Mouse (Mus musculus) heart, embryonic 16.5 days (tissue): ENCODE measurements around the gene Anapc16. TPM values are rescaled to one million over a fixed set of nuclear protein-coding genes. Genes with fewer than 3 reads are reported as not detected.
A peak's percentile ranks its signal among the peaks of the same experiment; 100 is the strongest.

Source experiments
- ATAC-seq: fragments of 200-750 bp; cut with Nextera tagmentation; replicated peaks from 2 replicates; pipeline ENCODE4 v1.8.0; 2017; ENCODE audit warnings: moderate number of reproducible peaks; ENCODE audit not compliant: insufficient read depth, low FRiP score; ENCODE audit errors: extremely low read depth
- H3K27ac ChIP-seq: fragments of 300-500 bp; sonication (generic); 2 replicates; pipeline ENCODE4 v1.5.1; 2014; ENCODE audit warnings: mild to moderate bottlenecking, low read length, control low read depth, moderate library complexity
- H3K27me3 ChIP-seq: fragments of 300-500 bp; sonication (generic); 2 replicates; pipeline ENCODE4 v1.6.1; 2014; ENCODE audit warnings: low read length, mixed read lengths; ENCODE audit not compliant: control insufficient read depth, insufficient read depth
- H3K36me3 ChIP-seq: fragments of 300-500 bp; sonication (generic); 2 replicates; pipeline ENCODE4 v1.6.1; 2014; ENCODE audit not compliant: control insufficient read depth, insufficient read depth
- H3K4me1 ChIP-seq: fragments of 300-500 bp; sonication (generic); 2 replicates; pipeline ENCODE4 v1.6.1; 2014; ENCODE audit warnings: low read length, mixed read lengths; ENCODE audit not compliant: control insufficient read depth, insufficient read depth
- H3K4me2 ChIP-seq: fragments of 300-500 bp; sonication (generic); 2 replicates; pipeline ENCODE4 v1.6.1; 2014; ENCODE audit warnings: low read depth, mild to moderate bottlenecking, control low read depth, low read length
- H3K4me3 ChIP-seq: fragments of 300-500 bp; sonication (generic); 2 replicates; pipeline ENCODE4 v1.5.1; 2014; ENCODE audit warnings: mild to moderate bottlenecking, control low read depth, low read length
- H3K9ac ChIP-seq: fragments of 300-500 bp; sonication (generic); 2 replicates; pipeline ENCODE4 v1.6.1; 2014; ENCODE audit warnings: low read length, control low read depth
- H3K9me3 ChIP-seq: fragments of 300-500 bp; sonication (generic); replicated peaks from 2 replicates; pipeline ENCODE4 v1.6.1; 2016; ENCODE audit warnings: low read length; ENCODE audit not compliant: control insufficient read depth
- WGBS: fragments of 180-500 bp; shearing (Covaris S2); extraction: QIAGEN DNeasy Blood & Tissue Kit; methylation state at CpG from one replicate; pipeline ENCODE4 v1.1.7; 2014; 5-methylcytosine and 5-hydroxymethylcytosine counted together
- polyA plus RNA-seq: library from polyadenylated mRNA; unstranded; fragments of >200 nt; fragmentation: Nextera tagmentation; extraction: Ambion mirVana; gene quantifications from 2 replicates; pipeline ENCODE4 v1.2.1, GENCODE M21; 2015

Anapc16 gene
- polyA plus RNA-seq = 89.3 and 90.1 TPM in 2 replicates

- Histone ChIP-seq H3K4me1 (peaks cover 19% of the 10 kb centered on the region), H3K27me3 (no peaks in the 10 kb centered on the region), H3K9me3 (no peaks in the 10 kb centered on the region), H3K36me3 (peaks cover 11% of the 10 kb centered on the region), H3K27ac (peak within 1 kb of the TSS; percentile 100), H3K4me3 (peak within 1 kb of the TSS; percentile 89), H3K9ac (peak within 1 kb of the TSS; percentile 90), H3K4me2 (peak within 1 kb of the TSS; percentile 87)
- ATAC-seq = peak; percentile 97
- under 1% methylated on average over 51 of the region's 51 CpGs for WGBS
Observed at GRCm38 (mm10) chr10:60002673-60003212, at the start of gene Anapc16, which contains the start of gene Ascc1. Anapc16 (minus strand) TSS chr10:60003135. Ascc1 (plus strand) TSS chr10:60002805.

GRCm38 (mm10) chr10:60050581-60050980 is 47.6 kb upstream of the Anapc16 start:
- H3K4me3 ChIP-seq = no peak overlapping the region
- no peaks in the 10 kb centered on the region for H3K27me3 ChIP-seq
- no peak overlapping the region for H3K27ac ChIP-seq
- H3K4me2 ChIP-seq = no peak overlapping the region
- ATAC-seq = no peak
- H3K36me3 ChIP-seq = peaks cover 11% of the 10 kb centered on the region; the same call in 1 of the 2 replicates
- 94% methylated on average over 10 of the region's 10 CpGs for whole genome bisulfite sequencing
- H3K9ac ChIP-seq = no peak overlapping the region
- no peaks in the 10 kb centered on the region for H3K4me1 ChIP-seq
- no peaks in the 10 kb centered on the region for H3K9me3 ChIP-seq

GRCm38 (mm10) chr10:60046696-60047095 is 43.8 kb upstream of the Anapc16 start:
- H3K27ac ChIP-seq = no peak overlapping the region
- no peaks in the 10 kb centered on the region for H3K4me1 ChIP-seq
- no peak overlapping the region for H3K9ac ChIP-seq
- ATAC-seq = no peak
- 66% methylated on average over 5 of the region's 5 CpGs for WGBS
- H3K4me3 ChIP-seq = no peak overlapping the region
- no peaks in the 10 kb centered on the region for H3K27me3 ChIP-seq
- peaks cover 11% of the 10 kb centered on the region; the same call in 1 of the 2 replicates for H3K36me3 ChIP-seq
- H3K4me2 ChIP-seq = no peak overlapping the region
- H3K9me3 ChIP-seq = no peaks in the 10 kb centered on the region

- 77% methylated on average over 8 of the region's 8 CpGs for WGBS
Observed at GRCm38 (mm10) chr10:60042350-60042922, 39.5 kb upstream of the Anapc16 start.

GRCm38 (mm10) chr10:60035744-60036143 is 32.8 kb upstream of the Anapc16 start:
- no peaks in the 10 kb centered on the region for H3K36me3 ChIP-seq
- ATAC-seq = no peak
- no peaks in the 10 kb centered on the region for H3K27me3 ChIP-seq
- H3K4me3 ChIP-seq = no peak overlapping the region
- H3K4me1 ChIP-seq = peaks cover 6% of the 10 kb centered on the region
- no peak overlapping the region for H3K27ac ChIP-seq
- no peaks in the 10 kb centered on the region for H3K9me3 ChIP-seq
- no peak overlapping the region for H3K9ac ChIP-seq
- H3K4me2 ChIP-seq = no peak overlapping the region
- 56% methylated on average over 4 of the region's 4 CpGs for WGBS

More at GRCm38 (mm10) chr10:60042350-60042922, 39.5 kb upstream of the Anapc16 start:
- H3K9ac ChIP-seq = no peak overlapping the region
- no peaks in the 10 kb centered on the region for H3K4me1 ChIP-seq
- no peaks in the 10 kb centered on the region for H3K9me3 ChIP-seq
- H3K27ac ChIP-seq = no peak overlapping the region
- H3K4me3 ChIP-seq = no peak overlapping the region
- H3K36me3 ChIP-seq = no peaks in the 10 kb centered on the region
- no peak overlapping the region for H3K4me2 ChIP-seq
- H3K27me3 ChIP-seq = no peaks in the 10 kb centered on the region
- no peak for ATAC-seq

GRCm38 (mm10) chr10:60034621-60035020 is 31.7 kb upstream of the Anapc16 start:
- Histone ChIP-seq H3K9me3 (no peaks in the 10 kb centered on the region), H3K4me2 (no peak overlapping the region)
- 75% methylated on average over 3 of the region's 3 CpGs for WGBS

GRCm38 (mm10) chr10:60033064-60033463 is 30.1 kb upstream of the Anapc16 start:
- Histone ChIP-seq H3K4me3 (no peak overlapping the region), H3K27ac (no peak overlapping the region), H3K4me2 (no peak overlapping the region), H3K36me3 (no peaks in the 10 kb centered on the region), H3K27me3 (no peaks in the 10 kb centered on the region), H3K4me1 (peaks cover 6% of the 10 kb centered on the region), H3K9ac (no peak overlapping the region), H3K9me3 (no peaks in the 10 kb centered on the region)
- WGBS = 51% methylated on average over 5 of the region's 5 CpGs
- no peak for ATAC-seq

More at GRCm38 (mm10) chr10:60034621-60035020, 31.7 kb upstream of the Anapc16 start:
- Histone ChIP-seq H3K4me3 (no peak overlapping the region), H3K27ac (no peak overlapping the region), H3K36me3 (no peaks in the 10 kb centered on the region), H3K27me3 (no peaks in the 10 kb centered on the region), H3K4me1 (peaks cover 6% of the 10 kb centered on the region), H3K9ac (no peak overlapping the region)
- no peak for ATAC-seq

- H3K4me1 ChIP-seq = peaks cover 6% of the 10 kb centered on the region
- no peak overlapping the region for H3K4me3 ChIP-seq
- H3K36me3 ChIP-seq = no peaks in the 10 kb centered on the region
- WGBS = 79% methylated on average over 2 of the region's 2 CpGs
- no peaks in the 10 kb centered on the region for H3K27me3 ChIP-seq
- H3K9ac ChIP-seq = no peak overlapping the region
- H3K4me2 ChIP-seq = no peak overlapping the region
- no peak for ATAC-seq
- H3K9me3 ChIP-seq = no peaks in the 10 kb centered on the region
- H3K27ac ChIP-seq = no peak overlapping the region
Observed at GRCm38 (mm10) chr10:60032622-60033021, 29.7 kb upstream of the Anapc16 start.

- H3K4me3 ChIP-seq = no peak overlapping the region
- no peaks in the 10 kb centered on the region for H3K27me3 ChIP-seq
- ATAC-seq = no peak
- H3K4me1 ChIP-seq = peaks cover 6% of the 10 kb centered on the region
- H3K36me3 ChIP-seq = no peaks in the 10 kb centered on the region
- no peak overlapping the region for H3K4me2 ChIP-seq
- no peak overlapping the region for H3K27ac ChIP-seq
- H3K9ac ChIP-seq = no peak overlapping the region
- H3K9me3 ChIP-seq = no peaks in the 10 kb centered on the region
- 58% methylated on average over 2 of the region's 2 CpGs for WGBS
Observed at GRCm38 (mm10) chr10:60031985-60032384, 29.1 kb upstream of the Anapc16 start.
